Mouse (Mus musculus): Measurements from ENCODE around the gene Glis3.
A peak's percentile ranks its signal among the peaks of the same experiment; 100 is the strongest.

The Glis3 gene

DNA sequence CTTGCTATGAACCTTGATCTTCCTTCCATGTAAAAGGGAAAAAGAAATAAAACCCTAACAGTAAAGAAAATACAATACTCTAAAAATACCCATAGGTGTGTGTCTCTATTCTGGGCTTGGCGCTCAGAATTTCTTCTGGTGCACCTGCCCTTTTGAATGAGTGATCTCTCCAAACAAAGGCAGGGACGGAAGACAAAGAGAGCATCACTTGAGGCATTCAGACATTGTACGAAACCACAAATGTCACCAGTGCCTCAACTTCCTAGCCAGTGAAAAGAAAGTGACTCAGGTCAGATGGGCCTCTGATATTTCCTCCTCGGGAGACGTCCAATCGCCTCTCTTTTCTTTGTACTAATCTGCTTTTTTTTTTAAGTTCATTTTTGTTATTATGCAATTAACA, 201.8 kb downstream of the Glis3 start:
- DNase-seq (ENCODE audit: low read depth, low spot score), result no peak
- no peaks in the 10 kb centered on the region for H3K27me3 ChIP-seq (ENCODE audit: control insufficient read depth, insufficient read depth, low read length, poor library complexity, severe bottlenecking)
- no peaks in the 10 kb centered on the region for H3K36me3 ChIP-seq (ENCODE audit: control insufficient read depth, insufficient read depth, low read length, poor library complexity, severe bottlenecking)

DNA sequence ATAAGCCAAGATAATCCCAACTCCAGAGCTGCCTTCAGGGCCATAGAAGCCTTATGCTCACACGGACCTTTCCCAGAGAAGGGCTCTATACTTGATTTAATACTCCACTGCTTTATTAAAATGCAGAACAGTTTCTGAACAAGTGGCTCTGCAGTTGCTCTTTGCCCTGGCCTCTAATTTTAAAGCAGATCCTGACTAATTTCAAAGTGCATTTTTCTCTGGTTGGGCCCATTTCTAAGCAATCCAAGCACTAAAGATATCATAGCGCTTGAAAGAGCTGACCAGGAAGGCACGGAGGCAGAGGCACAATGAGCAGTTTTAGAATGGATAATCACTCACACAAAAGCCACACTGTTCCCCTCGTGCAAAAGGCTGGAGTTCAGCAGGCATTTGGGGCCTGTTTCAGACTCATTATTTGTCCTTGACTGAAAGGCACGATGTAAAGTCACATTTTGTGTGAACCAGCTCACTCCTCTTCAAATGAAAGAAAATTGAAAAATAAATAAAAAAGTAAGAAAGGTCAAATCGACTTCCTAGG, 202.5 kb downstream of the Glis3 start:
- Histone ChIP-seq H3K36me3 (ENCODE audit: control insufficient read depth, insufficient read depth, low read length, poor library complexity, severe bottlenecking) (no peaks in the 10 kb centered on the region), H3K27me3 (ENCODE audit: control insufficient read depth, insufficient read depth, low read length, poor library complexity, severe bottlenecking) (no peaks in the 10 kb centered on the region)
- no peak for DNase-seq (ENCODE audit: low read depth, low spot score)

DNA sequence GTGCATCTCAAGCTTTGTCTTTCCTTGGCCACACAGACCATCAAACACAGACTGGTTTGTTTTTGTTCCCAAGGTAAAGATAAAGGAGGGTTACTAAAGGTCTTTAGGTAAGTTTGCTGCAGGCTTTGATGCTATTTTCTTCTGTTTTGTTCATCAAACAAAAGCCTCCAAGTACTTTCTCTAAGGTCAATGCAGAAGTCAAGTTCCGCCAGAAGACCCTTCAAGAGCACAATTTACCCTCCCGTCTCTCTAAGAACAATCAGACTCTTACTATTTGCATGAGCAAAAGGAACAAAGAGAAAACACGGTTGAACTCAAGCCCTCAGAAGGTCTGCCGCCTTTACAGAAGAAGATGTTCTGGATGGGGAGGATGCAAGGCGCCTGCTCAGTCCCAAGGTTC, 206.3 kb downstream of the Glis3 start:
- Histone ChIP-seq H3K27me3 (ENCODE audit: control insufficient read depth, insufficient read depth, low read length, poor library complexity, severe bottlenecking) (no peaks in the 10 kb centered on the region), H3K36me3 (ENCODE audit: control insufficient read depth, insufficient read depth, low read length, poor library complexity, severe bottlenecking) (no peaks in the 10 kb centered on the region)
- DNase-seq (ENCODE audit: low read depth, low spot score), result no peak

DNA sequence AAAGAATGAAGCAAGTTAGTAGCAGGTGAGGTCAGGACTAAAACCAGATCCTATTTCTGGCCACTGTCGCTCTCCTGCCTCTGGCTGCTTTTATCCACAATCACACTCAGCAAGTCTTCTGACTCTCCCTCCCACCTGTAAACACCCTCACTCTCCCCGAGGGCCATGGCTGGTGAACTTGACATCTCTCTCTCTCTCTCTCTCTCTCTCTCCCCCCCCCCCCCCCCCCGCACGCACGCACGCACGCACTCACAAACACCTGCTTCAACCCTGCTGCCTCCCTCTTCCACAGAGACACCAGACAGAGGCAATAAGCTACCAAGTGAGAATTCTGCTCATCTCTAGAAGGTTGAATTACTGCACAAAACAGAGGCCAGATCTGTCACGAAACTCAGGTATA, 208.7 kb downstream of the Glis3 start:
- Histone ChIP-seq H3K27me3 (ENCODE audit: control insufficient read depth, insufficient read depth, low read length, poor library complexity, severe bottlenecking) (no peaks in the 10 kb centered on the region), H3K36me3 (ENCODE audit: control insufficient read depth, insufficient read depth, low read length, poor library complexity, severe bottlenecking) (no peaks in the 10 kb centered on the region)
- DNase-seq (ENCODE audit: low read depth, low spot score), result no peak

DNA sequence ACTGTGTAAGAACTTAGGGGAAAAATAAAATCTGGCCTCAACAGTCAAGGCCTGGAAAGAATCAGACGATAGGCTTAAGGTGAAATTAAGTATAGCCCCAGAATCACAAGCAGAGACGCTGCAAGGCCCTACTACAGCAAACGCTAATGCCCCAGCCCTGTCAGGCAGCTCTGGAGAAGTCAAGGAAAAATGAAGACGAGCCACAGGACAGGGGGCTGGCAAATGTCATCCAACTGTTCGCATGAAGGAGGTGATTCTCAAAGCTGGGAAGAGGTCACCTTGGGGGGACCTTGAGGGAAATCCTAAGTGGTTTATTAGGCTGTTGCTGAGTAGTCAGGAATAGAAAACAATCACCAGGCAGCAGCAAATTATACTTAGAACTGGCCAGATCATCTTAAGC, 214.1 kb downstream of the Glis3 start:
- DNase-seq (ENCODE audit: low read depth, low spot score), result no peak
- no peaks in the 10 kb centered on the region for H3K27me3 ChIP-seq (ENCODE audit: control insufficient read depth, insufficient read depth, low read length, poor library complexity, severe bottlenecking)
- H3K36me3 ChIP-seq (ENCODE audit: control insufficient read depth, insufficient read depth, low read length, poor library complexity, severe bottlenecking), result no peaks in the 10 kb centered on the region

DNA sequence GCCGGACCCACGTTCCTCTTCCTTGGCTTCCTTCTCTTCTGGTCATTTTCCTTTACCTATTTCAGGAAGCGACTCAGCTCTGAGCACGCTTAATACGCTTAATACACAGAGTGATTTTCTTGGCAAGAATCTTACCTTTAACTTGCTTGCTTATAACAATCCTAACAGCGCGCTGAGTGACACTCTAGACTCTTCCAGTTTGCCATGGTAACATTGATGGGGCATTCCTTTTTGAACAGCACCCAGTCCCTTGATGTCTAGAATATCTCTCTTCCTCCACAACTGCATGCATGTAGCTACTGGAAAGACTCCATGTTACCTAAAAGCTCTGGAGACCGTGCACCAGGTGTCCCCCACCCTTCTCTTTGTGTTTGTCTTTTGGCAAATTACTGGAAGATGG, 225.5 kb downstream of the Glis3 start:
- DNase-seq (ENCODE audit: low read depth, low spot score), result no peak
- H3K36me3 ChIP-seq (ENCODE audit: control insufficient read depth, insufficient read depth, low read length, poor library complexity, severe bottlenecking), result no peaks in the 10 kb centered on the region

DNA sequence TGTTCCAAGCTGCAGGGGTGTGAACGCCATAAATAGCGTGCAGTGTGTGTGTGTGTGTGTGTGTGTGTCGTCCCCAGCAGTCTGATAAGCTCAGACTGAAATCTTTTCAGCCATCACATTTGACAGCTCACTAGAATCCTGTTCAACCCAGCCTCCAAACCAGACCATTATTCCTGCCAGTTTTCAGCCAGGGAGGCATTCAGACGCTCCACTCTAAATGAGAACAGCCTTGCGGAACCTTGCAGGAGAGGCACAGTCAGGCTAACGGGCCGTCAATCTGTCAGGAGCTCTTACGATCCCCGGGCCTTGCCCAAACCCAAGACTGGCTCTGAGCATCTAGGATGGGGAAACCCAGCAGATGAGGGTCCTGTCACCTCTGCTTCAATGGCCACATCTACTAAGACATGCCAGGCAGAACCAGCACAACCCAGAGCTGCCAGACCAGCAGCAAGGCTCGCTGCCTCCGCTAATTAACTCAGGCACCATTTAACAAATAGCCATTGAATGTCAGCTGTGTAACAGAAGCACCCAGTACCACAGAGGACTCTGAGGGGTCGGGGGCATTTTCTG, 226.8 kb downstream of the Glis3 start:
- no peaks in the 10 kb centered on the region for H3K36me3 ChIP-seq (ENCODE audit: control insufficient read depth, insufficient read depth, low read length, poor library complexity, severe bottlenecking)
- DNase-seq (ENCODE audit: low read depth, low spot score), result no peak
- H3K27me3 ChIP-seq (ENCODE audit: control insufficient read depth, insufficient read depth, low read length, poor library complexity, severe bottlenecking), result no peaks in the 10 kb centered on the region; the same call in 1 of the 2 replicates

More for the DNA sequence above, 225.5 kb downstream of the Glis3 start:
- no peaks in the 10 kb centered on the region; the same call in 1 of the 2 replicates for H3K27me3 ChIP-seq (ENCODE audit: control insufficient read depth, insufficient read depth, low read length, poor library complexity, severe bottlenecking)

DNA sequence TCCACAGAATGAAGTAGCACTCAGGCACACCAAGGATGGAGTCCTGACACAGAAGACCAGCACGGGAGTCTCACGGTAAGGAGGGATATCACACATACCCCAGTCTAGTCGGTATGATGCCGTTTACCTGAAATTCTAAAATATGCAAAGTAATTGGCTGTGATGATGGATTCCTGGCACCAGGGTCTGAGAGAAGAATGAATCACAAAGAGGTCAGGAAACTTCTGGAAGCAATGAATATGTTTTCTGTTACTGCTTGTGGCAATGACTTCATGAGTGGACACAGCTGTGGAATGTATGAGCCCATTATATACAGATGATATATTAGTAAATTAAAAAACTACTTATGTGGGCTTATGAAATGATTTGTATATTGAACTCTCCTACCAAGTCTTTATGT, 231.1 kb downstream of the Glis3 start:
- no peak for DNase-seq (ENCODE audit: low read depth, low spot score)
- H3K36me3 ChIP-seq (ENCODE audit: control insufficient read depth, insufficient read depth, low read length, poor library complexity, severe bottlenecking), result no peaks in the 10 kb centered on the region
- H3K27me3 ChIP-seq (ENCODE audit: control insufficient read depth, insufficient read depth, low read length, poor library complexity, severe bottlenecking), result no peaks in the 10 kb centered on the region; the same call in 1 of the 2 replicates

DNA sequence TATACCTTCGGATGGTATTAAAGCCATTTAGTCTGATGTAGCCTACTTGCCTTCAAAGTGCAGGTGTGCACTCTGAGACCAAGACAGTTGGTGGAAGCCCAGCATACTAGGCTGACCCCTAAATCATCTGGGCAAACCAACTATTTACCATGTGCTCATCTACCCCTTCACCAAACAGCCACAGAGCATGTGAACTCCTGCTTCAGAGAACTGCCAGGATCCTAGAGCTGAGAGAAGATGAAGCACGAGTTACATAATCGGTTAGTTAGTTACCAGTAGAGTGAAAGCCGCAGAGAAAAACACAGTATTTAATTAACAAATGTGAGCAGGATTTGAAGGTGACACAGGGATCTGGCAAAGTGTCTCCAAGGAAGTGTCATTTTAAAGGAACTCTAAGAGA, 237.7 kb downstream of the Glis3 start:
- no peak for DNase-seq (ENCODE audit: low read depth, low spot score)
- H3K36me3 ChIP-seq (ENCODE audit: control insufficient read depth, insufficient read depth, low read length, poor library complexity, severe bottlenecking), result no peaks in the 10 kb centered on the region
- H3K27me3 ChIP-seq (ENCODE audit: control insufficient read depth, insufficient read depth, low read length, poor library complexity, severe bottlenecking), result no peaks in the 10 kb centered on the region

DNA sequence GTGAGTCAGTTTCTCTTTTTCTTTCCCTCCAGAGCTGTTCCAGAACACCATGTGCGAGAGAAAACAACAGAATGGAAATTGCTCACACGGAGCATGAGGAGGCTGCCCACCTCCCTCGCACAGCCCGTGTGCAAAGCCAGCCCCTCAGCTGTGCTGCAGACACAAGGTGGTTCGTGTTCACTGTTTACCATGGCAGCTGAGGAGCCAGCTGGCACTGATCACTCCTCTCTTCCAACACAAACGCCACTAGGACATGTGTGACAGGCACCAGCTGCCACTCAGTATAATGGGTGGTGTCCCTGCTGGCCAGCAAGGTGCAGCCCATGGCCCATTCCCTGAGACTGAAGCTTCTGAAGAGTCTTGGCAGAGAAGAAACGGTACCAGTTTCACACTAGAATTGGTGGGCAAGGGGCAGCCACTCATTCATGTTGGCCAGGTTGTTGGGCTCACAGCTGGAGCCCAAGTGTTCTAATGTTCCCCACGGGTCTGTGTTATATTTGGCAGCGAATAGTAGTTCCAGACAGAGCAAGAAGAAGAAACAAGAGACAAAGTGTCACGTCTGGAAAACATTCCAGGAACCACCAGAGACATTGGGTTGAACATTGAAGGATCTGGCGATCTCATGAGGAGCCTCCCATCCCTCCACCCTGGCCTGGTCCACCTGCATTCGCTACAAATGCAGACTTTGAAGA, 243.3 kb downstream of the Glis3 start:
- DNase-seq (ENCODE audit: low read depth, low spot score), result no peak
- no peaks in the 10 kb centered on the region for H3K27me3 ChIP-seq (ENCODE audit: control insufficient read depth, insufficient read depth, low read length, poor library complexity, severe bottlenecking)
- H3K36me3 ChIP-seq (ENCODE audit: control insufficient read depth, insufficient read depth, low read length, poor library complexity, severe bottlenecking), result no peaks in the 10 kb centered on the region

DNA sequence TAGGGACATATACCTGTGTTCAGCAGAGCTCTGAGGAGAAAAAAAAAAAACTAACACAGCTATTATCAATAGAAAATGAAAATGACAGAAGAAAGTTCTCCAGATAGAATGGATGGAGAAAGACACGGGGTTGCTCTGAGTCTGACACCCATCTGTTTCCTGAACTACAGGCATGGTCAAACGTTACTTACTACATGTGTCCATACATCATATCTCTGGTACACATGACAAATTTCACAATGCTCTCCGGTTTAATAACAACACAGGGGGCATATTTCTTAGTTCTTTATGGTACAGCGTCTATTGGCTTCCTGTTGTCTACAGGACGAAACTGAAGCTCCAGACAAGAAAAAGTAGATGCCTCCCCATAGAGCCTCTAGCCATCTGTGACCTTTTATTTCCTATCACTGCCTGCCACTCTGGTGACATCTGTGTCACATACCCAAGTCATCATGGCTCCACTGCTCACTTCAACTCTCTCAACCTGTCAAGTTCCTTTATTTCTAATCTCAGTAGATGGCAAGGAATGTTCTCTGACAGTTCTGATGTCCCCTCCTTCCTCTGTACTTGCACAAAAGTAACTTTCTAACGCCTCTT, 251.6 kb downstream of the Glis3 start:
- no peak for DNase-seq (ENCODE audit: low read depth, low spot score)
- H3K27me3 ChIP-seq (ENCODE audit: control insufficient read depth, insufficient read depth, low read length, poor library complexity, severe bottlenecking), result no peaks in the 10 kb centered on the region
- H3K36me3 ChIP-seq (ENCODE audit: control insufficient read depth, insufficient read depth, low read length, poor library complexity, severe bottlenecking), result no peaks in the 10 kb centered on the region

DNA sequence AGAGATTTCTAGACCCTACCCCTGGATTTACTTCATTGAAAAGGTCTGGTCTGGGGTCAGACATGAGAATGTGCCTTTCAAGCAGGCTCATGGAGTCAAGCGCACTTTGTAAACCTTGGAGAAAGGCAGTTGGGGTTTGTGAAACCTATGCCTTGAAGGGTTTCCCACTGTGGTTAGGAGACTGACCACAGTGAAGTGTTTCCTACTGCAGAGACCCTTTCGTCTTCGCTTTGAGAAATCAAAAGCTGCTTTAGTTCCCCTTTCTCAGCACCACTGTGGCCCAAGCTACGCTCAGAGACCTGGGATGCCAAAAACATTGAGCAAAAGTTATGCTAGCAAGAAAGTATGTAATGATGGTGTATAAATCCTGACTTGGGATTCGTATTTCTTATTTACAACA, 255.7 kb downstream of the Glis3 start:
- no peaks in the 10 kb centered on the region for H3K36me3 ChIP-seq (ENCODE audit: control insufficient read depth, insufficient read depth, low read length, poor library complexity, severe bottlenecking)
- H3K27me3 ChIP-seq (ENCODE audit: control insufficient read depth, insufficient read depth, low read length, poor library complexity, severe bottlenecking), result no peaks in the 10 kb centered on the region
- DNase-seq (ENCODE audit: low read depth, low spot score), result peak; percentile 1

DNA sequence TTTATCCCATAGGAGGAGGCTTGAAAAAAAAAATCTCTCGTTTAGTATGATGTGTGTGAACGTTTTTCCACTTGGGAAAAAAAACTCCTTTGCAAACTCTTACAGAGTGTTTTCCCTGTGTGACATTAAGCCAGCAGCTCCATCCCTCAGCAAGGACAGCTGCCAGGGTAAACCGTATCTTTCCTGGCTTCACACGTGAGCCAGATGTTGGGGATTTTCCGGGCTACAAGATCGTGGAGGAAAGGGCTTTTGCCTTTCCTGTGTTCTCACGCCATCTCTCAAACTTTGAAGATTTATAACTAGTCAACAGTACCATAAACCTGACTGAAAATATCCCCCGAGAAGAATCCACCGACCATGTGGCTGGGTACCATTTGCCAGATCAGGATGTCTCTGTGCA, 256.9 kb downstream of the Glis3 start:
- Histone ChIP-seq H3K27me3 (ENCODE audit: control insufficient read depth, insufficient read depth, low read length, poor library complexity, severe bottlenecking) (no peaks in the 10 kb centered on the region), H3K36me3 (ENCODE audit: control insufficient read depth, insufficient read depth, low read length, poor library complexity, severe bottlenecking) (no peaks in the 10 kb centered on the region)
- no peak for DNase-seq (ENCODE audit: low read depth, low spot score)

DNA sequence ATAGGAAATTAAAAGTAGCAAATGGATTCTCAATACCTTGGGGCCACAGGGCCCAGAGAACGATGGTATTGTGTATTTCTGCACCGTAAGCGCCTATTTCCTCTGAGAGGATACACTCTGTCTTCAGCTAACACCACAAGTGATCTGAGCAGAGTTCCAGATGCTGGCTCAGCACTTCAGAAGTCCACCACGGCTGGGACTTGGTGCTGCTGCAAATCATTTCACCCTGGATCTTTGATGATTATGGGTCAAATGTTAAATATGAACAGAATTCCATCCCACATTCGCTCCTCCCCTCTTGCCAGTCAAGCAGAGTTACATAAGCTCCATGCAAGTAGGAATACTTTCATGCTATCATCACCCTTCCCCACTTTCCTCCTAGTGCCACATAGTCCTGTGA, 263.8 kb downstream of the Glis3 start:
- Histone ChIP-seq H3K27me3 (ENCODE audit: control insufficient read depth, insufficient read depth, low read length, poor library complexity, severe bottlenecking) (no peaks in the 10 kb centered on the region), H3K36me3 (ENCODE audit: control insufficient read depth, insufficient read depth, low read length, poor library complexity, severe bottlenecking) (no peaks in the 10 kb centered on the region)
- no peak for DNase-seq (ENCODE audit: low read depth, low spot score)

DNA sequence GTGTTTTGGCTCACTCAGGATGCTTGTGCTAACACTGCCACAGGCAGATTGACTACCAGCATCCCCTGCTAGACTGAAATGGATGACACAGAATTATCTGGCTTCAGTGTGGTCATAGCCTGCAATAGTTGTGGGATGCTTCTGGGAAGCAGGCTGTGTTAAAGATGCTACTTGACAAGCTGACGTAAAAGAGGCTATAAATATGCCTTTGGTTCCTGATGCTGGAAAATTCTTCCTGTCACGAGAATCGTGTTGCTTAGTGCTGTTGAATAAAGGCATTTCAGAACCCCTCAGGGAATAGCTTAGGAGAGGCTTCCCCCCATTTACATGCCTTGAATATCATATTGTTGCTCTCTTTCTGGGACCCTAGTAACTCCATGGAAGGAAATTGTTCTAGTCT, 271.1 kb downstream of the Glis3 start:
- no peak for DNase-seq (ENCODE audit: low read depth, low spot score)

More for the DNA sequence above, 271.1 kb downstream of the Glis3 start:
- Histone ChIP-seq H3K27me3 (ENCODE audit: control insufficient read depth, insufficient read depth, low read length, poor library complexity, severe bottlenecking) (no peaks in the 10 kb centered on the region), H3K36me3 (ENCODE audit: control insufficient read depth, insufficient read depth, low read length, poor library complexity, severe bottlenecking) (no peaks in the 10 kb centered on the region)
